Mouse (Mus musculus) gastrocnemius, postnatal 14 days (tissue): ENCODE measurements at regions not wholly inside any gene's neighbourhood (a gene's known extent, or its start where the extent isn't known, plus 50 kb on each side); places are given as distances from the start of the nearest gene placed in this dataset.
"Not testable (repeated sequence)": the region's sequence is repeated elsewhere in the genome, so short reads cannot be mapped to it uniquely, and the experiment has no call there.

Experiments
- DNase-seq: peaks from one replicate; pipeline ENCODE4 v3.0.0; 2021; ENCODE audit warnings: mixed read lengths
- intact Hi-C: fragments of 180-260 bp; cut with DNase I; formaldehyde crosslinking; loops from one replicate; pipeline ENCODE4 v1.15.1; 2025; ENCODE audit warnings: low total_unique reads

DNA sequence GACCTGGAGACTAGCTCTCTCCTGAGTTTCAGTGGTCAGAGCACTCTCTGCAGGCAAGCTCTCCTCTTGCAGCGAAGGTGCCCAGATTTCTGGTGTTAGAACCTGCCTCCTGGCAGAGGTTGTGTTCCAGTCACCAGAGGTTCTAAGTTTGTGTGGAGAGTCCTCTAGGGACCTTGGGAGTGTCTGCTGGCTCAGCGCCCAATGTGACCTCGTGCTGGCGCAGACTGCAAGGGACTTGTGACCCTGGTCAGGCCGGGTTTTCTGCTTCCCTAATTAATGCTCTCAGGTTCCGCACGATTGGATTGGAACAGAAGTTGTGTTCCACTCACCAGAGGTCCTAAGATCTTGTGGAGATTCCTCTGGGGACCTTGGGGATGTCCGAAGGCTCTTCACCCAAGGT lies 384.2 kb upstream of the Stxbp6 start:
- intact Hi-C loops, DNase-seq: not testable (repeated sequence)

DNA sequence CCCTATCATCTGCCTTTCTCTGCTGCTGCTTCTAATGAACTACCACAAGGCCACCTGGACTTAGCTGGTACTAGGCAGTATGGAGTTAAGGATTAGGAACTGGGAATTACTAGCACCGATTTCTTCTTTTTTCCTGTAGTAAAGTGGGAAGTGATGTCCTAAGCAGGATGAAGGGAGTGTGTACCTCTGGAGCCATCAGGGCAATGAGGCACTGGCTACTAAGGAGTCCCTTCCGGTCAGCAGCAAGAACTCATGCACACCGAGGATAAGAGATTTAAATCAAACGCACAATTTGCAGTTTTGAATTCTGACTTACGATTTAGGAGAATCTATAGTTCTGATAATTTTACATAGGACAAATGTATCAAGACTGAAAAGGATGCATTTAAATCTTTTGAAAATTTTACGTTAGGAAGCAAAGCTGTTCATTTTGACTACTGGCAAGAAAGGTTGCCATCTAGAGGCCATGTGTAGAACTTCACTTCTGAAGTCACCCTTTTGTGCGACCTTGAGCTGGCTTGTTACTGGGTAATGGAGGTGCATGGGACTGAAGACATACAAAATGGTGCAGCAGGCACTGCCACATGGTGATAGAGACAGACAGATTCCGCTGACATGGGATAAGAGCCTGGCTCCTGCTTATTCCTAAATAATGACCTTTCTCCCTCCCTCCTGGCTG lies 369.1 kb upstream of the Stxbp6 start:
- DNase-seq: peak; percentile 3

DNA sequence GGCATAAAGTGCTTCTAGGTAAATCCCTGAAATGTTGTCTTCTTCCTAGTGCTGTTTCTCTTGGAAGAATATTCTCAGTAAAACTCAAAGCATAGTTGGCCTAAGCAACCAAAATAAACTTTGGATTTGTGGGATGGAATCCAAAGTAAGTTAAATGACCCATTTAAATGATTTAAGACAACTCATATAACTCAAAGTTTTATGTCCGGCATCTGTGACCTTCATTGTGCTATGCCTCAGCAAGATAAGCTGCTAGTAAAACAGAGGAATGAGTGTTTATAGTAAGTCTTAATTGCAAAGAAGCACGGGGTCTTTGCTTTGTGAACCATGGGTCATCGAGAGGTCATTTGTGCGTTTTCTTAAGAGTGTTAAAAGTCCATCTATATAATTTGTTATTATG lies 368.0 kb upstream of the Stxbp6 start:
- no peak for DNase-seq
- intact Hi-C loops: no loop called here

More for the DNA sequence above, 369.1 kb upstream of the Stxbp6 start:
- intact Hi-C loops: no loop called here

DNA sequence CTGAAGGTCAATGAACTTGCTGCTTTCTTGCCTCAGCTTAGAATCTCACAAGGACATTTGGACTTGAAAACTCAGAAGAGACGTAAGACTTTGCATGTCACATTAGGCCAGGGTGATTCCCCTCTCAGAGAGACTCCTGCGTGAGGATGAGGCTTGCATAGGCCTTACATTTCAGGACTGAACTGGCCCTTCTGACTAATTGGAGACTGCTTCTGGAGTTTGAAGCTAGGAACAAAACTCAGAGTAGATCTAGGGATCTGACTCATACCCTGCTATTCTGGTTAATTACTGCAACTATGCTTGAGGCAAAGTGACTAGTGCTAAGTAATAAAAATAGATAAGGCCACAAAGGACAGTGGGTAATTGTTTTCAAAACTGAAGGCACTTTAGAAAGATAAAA lies 365.2 kb upstream of the Stxbp6 start:
- DNase-seq: no peak
- intact Hi-C loops: no loop called here

DNA sequence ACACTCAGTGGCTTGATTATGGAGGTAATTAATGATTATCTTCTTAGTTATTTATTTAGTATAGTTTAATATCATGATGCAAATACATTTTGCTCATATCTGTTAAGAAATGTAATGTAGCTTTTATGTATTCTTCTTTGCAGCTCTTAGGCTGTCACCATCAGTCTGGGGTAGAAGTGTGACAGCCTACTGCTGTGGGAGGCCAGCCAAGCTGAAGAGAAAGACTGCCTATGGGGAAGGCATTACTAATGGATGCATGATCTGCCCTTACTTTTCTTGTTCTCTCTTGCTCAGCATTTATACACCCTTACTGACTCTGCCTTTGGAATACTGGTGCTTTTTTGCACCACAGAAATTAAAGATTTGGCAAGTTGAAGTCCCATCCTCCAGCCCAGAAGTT lies 362.8 kb upstream of the Stxbp6 start:
- no peak for DNase-seq
- intact Hi-C loops: no loop called here

DNA sequence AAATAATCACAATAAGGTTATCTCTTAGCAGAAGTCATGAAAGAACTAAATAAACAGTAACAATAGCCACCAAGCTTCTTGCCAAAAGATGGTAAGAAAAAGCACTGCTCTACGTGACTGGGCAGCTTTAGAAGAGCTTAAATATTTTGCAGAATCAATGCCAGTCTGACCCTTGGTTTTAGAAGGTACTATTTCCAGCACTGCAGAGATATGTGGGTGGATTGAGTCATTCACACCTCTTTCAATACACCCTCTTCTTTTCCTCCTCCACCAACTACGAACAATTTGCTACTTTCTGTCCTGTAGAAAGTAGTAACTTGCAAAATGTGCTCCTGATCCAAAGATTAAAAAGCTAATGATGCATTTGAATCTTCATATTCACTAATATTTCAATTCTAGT lies 324.9 kb upstream of the Stxbp6 start:
- DNase-seq: no peak
- intact Hi-C loops: no loop called here

DNA sequence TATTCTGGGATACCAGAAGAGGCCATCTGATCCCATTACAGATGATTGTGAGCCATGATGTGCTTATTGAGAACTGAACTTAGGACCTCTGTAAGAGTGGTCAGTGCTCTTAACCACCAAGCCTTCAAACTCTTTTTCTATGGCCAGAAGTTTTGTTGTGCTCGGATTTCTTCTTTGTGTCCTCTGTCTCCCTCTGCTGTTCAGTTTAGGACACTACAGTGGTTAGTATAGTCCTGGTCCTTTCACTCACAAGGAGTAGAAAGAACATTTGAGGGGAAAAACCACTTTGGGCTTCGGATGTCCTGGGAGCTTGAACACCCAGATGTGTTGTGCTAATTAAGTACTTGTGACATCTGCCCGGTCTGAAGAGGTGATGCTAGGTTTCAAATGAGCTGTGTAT lies 310.4 kb upstream of the Stxbp6 start:
- intact Hi-C loops: no loop called here
- DNase-seq: no peak
